14 mouse cellular contexts compared by ENCODE assay signal in genomic region chr3:37703066-37703465, GRCm38 (mm10).
"Had no signal": no experiment of that assay in that cellular context is flagged by ENCODE, and none has a peak within 500 bp of the region (broad histone marks: within the 10 kb centered on the region; RNA-seq: fewer than 3 reads in every experiment).

No protein-coding gene starts in this region.

- H3K4me3 ChIP-seq: midbrain, embryonic 10.5 days; midbrain, embryonic 13.5 days; midbrain, embryonic 15.5 days; neural tube, embryonic 12.5 days had no signal

- H3K27me3 ChIP-seq: midbrain, embryonic 13.5 days; midbrain, embryonic 15.5 days; neural tube, embryonic 12.5 days had no signal

- DNase-seq: lung, adult 18-20 months; lung, embryonic 14.5 days; lung, postnatal 10 days; lung, postnatal 4 days; right cerebral cortex, postnatal 14 days; right cerebral cortex, postnatal 4 days; spleen, adult 18-20 months; thymus, adult 18-20 months; thymus, postnatal 14 days; thymus, postnatal 36 days had no signal

- H3K4me1 ChIP-seq: midbrain, embryonic 13.5 days; midbrain, embryonic 15.5 days; neural tube, embryonic 12.5 days had no signal

- ATAC-seq: midbrain, embryonic 13.5 days; midbrain, embryonic 15.5 days had no signal

- H3K27ac ChIP-seq: midbrain, embryonic 10.5 days; midbrain, embryonic 13.5 days; midbrain, embryonic 15.5 days; neural tube, embryonic 12.5 days had no signal
